Mouse (Mus musculus): Measurements from ENCODE around the gene Grip1. TPM values are rescaled to one million over a fixed set of nuclear protein-coding genes. Genes with fewer than 3 reads are reported as not detected.

Grip1 gene
- polyA plus RNA-seq, 1 experiment from 2014 or later = 16.2 TPM

DNA sequence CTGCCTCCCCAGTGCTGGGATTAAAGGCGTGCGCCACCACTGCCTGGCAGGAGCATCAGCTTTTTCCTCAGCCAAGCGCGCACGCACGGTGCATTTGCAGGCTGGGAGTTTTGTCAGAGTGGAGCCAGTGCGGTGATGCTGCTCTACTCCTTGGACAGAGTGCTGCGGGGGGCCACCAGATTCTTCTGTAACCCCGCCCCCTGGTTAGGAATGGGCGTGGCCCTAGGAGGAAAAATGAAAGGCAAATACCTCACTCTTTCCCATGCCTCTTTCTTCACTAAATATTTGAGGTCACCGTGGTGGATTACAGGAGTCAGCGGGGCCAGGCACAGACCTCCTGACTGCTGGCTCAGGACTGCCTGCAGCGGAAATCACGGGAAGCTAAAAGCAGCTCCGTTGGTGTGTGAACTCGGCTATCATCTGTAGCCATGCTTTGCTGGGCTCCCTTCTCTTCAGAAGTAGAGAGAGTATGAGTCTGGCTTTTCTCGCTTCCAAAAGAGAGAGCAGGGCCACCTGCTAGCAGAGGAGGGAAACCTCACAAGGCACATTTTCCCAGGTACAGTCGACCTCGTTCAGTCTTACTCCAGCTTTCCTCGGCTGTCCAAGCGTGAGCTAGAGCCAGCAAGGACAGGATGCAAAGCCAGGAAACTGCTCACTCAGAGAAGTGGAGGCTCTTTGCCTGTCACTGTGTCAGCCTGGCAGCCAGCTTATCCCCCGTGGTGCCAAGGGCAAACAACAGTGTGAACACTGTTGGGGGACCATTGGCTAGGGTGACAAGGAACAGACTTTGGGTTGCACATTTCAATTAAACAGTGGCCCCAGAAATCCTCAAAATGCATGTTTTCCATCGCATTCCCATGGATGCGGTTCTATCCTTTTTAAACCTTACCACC, 607.9 kb downstream of the Grip1 start:
- ATAC-seq (ENCODE audit: insufficient read depth, low FRiP score, low TSS enrichment) = no peak
- H3K27ac ChIP-seq (ENCODE audit: low read depth, low read length) = no peak overlapping the region
- 83% methylated on average over 24 of the region's 24 CpGs for WGBS
- H3K4me1 ChIP-seq (ENCODE audit: control insufficient read depth, insufficient read depth, low read length) = no peaks in the 10 kb centered on the region
- no peaks in the 10 kb centered on the region for H3K9me3 ChIP-seq (ENCODE audit: control insufficient read depth, low read length)
- H3K4me3 ChIP-seq (ENCODE audit: low read depth, low read length) = no peak overlapping the region
- no peak overlapping the region for H3K4me2 ChIP-seq (ENCODE audit: low read depth)
- no peak overlapping the region for H3K9ac ChIP-seq (ENCODE audit: low read length)
- H3K27me3 ChIP-seq (ENCODE audit: control insufficient read depth, insufficient read depth, low read length) = no peaks in the 10 kb centered on the region
- H3K36me3 ChIP-seq (ENCODE audit: control insufficient read depth, insufficient read depth, low read length) = no peaks in the 10 kb centered on the region
- no peak for DNase-seq (ENCODE audit: low spot score)

- ATAC-seq (ENCODE audit: insufficient read depth, low FRiP score, low TSS enrichment) (no peak), DNase-seq (ENCODE audit: low spot score) (peak; percentile 34)
- H3K9me3 ChIP-seq (ENCODE audit: control insufficient read depth, low read length) = no peaks in the 10 kb centered on the region
- H3K27ac ChIP-seq (ENCODE audit: low read depth, low read length) = no peak overlapping the region
- no peak overlapping the region for H3K9ac ChIP-seq (ENCODE audit: low read length)
- 31% methylated on average over 5 of the region's 5 CpGs for WGBS
- no peaks in the 10 kb centered on the region for H3K36me3 ChIP-seq (ENCODE audit: control insufficient read depth, insufficient read depth, low read length)
- no peaks in the 10 kb centered on the region for H3K4me1 ChIP-seq (ENCODE audit: control insufficient read depth, insufficient read depth, low read length)
- H3K27me3 ChIP-seq (ENCODE audit: control insufficient read depth, insufficient read depth, low read length) = no peaks in the 10 kb centered on the region
- H3K4me3 ChIP-seq (ENCODE audit: low read depth, low read length) = no peak overlapping the region
- H3K4me2 ChIP-seq (ENCODE audit: low read depth) = no peak overlapping the region
Measured at GRCm38 (mm10) chr10:120064424-120064823, 610.8 kb downstream of the Grip1 start.

DNA sequence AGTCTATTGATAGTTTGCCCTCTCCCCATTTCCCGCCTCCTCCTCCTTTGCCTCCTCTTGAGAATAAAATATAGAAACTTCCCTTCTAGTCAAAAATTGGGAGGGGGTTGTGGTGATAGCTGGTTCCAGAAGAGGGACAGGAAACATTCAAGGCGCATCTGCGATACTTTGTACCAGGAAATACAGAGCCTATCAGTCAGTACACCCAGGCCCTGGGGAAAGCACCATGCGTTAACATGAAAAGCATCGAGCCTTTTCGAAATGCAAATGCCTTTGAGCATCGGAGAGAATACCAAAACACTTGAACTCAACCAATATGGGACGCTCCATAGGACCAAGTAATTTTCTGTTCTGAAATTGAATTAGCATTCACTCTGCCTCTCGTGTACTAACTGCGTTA, 612.7 kb downstream of the Grip1 start:
- no peaks in the 10 kb centered on the region for H3K36me3 ChIP-seq (ENCODE audit: control insufficient read depth, insufficient read depth, low read length)
- no peak overlapping the region for H3K27ac ChIP-seq (ENCODE audit: low read depth, low read length)
- H3K4me2 ChIP-seq (ENCODE audit: low read depth) = no peak overlapping the region
- no peaks in the 10 kb centered on the region for H3K27me3 ChIP-seq (ENCODE audit: control insufficient read depth, insufficient read depth, low read length)
- H3K4me1 ChIP-seq (ENCODE audit: control insufficient read depth, insufficient read depth, low read length) = no peaks in the 10 kb centered on the region
- no peak for ATAC-seq (ENCODE audit: insufficient read depth, low FRiP score, low TSS enrichment)
- no peak for DNase-seq (ENCODE audit: low spot score)
- no peak overlapping the region for H3K9ac ChIP-seq (ENCODE audit: low read length)
- H3K4me3 ChIP-seq (ENCODE audit: low read depth, low read length) = no peak overlapping the region
- H3K9me3 ChIP-seq (ENCODE audit: control insufficient read depth, low read length) = no peaks in the 10 kb centered on the region
- 93% methylated on average over 10 of the region's 10 CpGs for WGBS

- no peaks in the 10 kb centered on the region for H3K4me1 ChIP-seq (ENCODE audit: control insufficient read depth, insufficient read depth, low read length)
- no peak overlapping the region for H3K27ac ChIP-seq (ENCODE audit: low read depth, low read length)
- H3K36me3 ChIP-seq (ENCODE audit: control insufficient read depth, insufficient read depth, low read length) = no peaks in the 10 kb centered on the region; the same call in 1 of the 2 replicates
- H3K4me2 ChIP-seq (ENCODE audit: low read depth) = no peak overlapping the region
- H3K27me3 ChIP-seq (ENCODE audit: control insufficient read depth, insufficient read depth, low read length) = no peaks in the 10 kb centered on the region
- no peak overlapping the region for H3K9ac ChIP-seq (ENCODE audit: low read length)
- DNase-seq (ENCODE audit: low spot score) (no peak), ATAC-seq (ENCODE audit: insufficient read depth, low FRiP score, low TSS enrichment) (no peak)
- no peak overlapping the region for H3K4me3 ChIP-seq (ENCODE audit: low read depth, low read length)
- WGBS = 78% methylated on average over 3 of the region's 3 CpGs
- no peaks in the 10 kb centered on the region for H3K9me3 ChIP-seq (ENCODE audit: control insufficient read depth, low read length)
Measured at GRCm38 (mm10) chr10:120077850-120078249, 624.2 kb downstream of the Grip1 start.

DNA sequence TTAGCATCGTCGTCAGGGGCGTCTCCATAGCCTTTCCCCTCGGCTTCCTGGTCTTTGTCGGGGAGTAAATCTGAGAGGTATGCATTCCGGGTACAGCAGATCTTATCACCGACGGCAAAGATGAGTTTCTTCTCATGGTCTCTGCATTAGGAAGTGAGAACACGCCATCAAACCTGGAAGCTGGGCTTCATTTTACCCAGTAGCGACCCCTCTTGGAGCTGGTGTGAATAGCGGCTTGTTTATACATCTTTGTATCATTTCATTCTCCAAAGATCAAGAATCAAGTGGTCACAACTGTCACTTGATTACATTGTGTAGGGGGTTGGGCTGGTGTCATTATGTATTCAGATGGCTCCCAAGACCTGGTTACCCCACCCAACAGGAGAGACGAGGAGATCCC, 638.9 kb downstream of the Grip1 start:
- H3K9me3 ChIP-seq (ENCODE audit: control insufficient read depth, low read length) = no peaks in the 10 kb centered on the region
- no peak overlapping the region for H3K4me3 ChIP-seq (ENCODE audit: low read depth, low read length)
- no peak overlapping the region for H3K27ac ChIP-seq (ENCODE audit: low read depth, low read length)
- WGBS = 91% methylated on average over 12 of the region's 12 CpGs
- ATAC-seq (ENCODE audit: insufficient read depth, low FRiP score, low TSS enrichment) = no peak
- no peak overlapping the region for H3K4me2 ChIP-seq (ENCODE audit: low read depth)
- no peak for DNase-seq (ENCODE audit: low spot score)
- no peaks in the 10 kb centered on the region for H3K27me3 ChIP-seq (ENCODE audit: control insufficient read depth, insufficient read depth, low read length)
- H3K36me3 ChIP-seq (ENCODE audit: control insufficient read depth, insufficient read depth, low read length) = no peaks in the 10 kb centered on the region
- H3K9ac ChIP-seq (ENCODE audit: low read length) = no peak overlapping the region
- H3K4me1 ChIP-seq (ENCODE audit: control insufficient read depth, insufficient read depth, low read length) = no peaks in the 10 kb centered on the region

- no peak for ATAC-seq (ENCODE audit: insufficient read depth, low FRiP score, low TSS enrichment)
- no peak overlapping the region for H3K4me2 ChIP-seq (ENCODE audit: low read depth)
- H3K27ac ChIP-seq (ENCODE audit: low read depth, low read length) = no peak overlapping the region
- no peaks in the 10 kb centered on the region for H3K4me1 ChIP-seq (ENCODE audit: control insufficient read depth, insufficient read depth, low read length)
- DNase-seq (ENCODE audit: low spot score) = no peak
- WGBS = 92% methylated on average over 9 of the region's 9 CpGs
- no peaks in the 10 kb centered on the region for H3K27me3 ChIP-seq (ENCODE audit: control insufficient read depth, insufficient read depth, low read length)
- no peaks in the 10 kb centered on the region for H3K9me3 ChIP-seq (ENCODE audit: control insufficient read depth, low read length)
- no peak overlapping the region for H3K9ac ChIP-seq (ENCODE audit: low read length)
- H3K4me3 ChIP-seq (ENCODE audit: low read depth, low read length) = no peak overlapping the region
- H3K36me3 ChIP-seq (ENCODE audit: control insufficient read depth, insufficient read depth, low read length) = no peaks in the 10 kb centered on the region
Measured at GRCm38 (mm10) chr10:120095136-120095535, 641.5 kb downstream of the Grip1 start.

DNA sequence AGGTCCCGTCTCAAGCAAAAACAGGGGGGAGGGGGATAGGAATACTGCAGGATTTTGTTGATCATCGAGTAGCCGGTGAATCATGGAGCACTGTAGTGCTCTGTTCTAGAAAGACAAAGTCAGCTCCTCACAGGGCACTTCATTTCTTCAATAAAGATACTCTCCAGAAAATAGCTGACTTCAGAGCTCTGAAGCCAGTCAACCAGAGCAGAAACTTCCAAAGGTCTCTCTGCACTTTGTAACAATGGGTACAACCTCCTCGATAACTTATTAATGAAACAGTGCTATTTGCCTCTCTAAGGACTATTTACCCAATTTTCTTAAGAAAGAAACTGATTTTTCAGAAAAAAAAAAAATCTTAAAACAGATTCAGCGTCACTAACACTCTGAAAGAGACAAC, 642.1 kb downstream of the Grip1 start:
- DNase-seq (ENCODE audit: low spot score) (no peak), ATAC-seq (ENCODE audit: insufficient read depth, low FRiP score, low TSS enrichment) (no peak)
- no peaks in the 10 kb centered on the region for H3K27me3 ChIP-seq (ENCODE audit: control insufficient read depth, insufficient read depth, low read length)
- H3K36me3 ChIP-seq (ENCODE audit: control insufficient read depth, insufficient read depth, low read length) = no peaks in the 10 kb centered on the region
- H3K27ac ChIP-seq (ENCODE audit: low read depth, low read length) = no peak overlapping the region
- no peaks in the 10 kb centered on the region for H3K4me1 ChIP-seq (ENCODE audit: control insufficient read depth, insufficient read depth, low read length)
- no peaks in the 10 kb centered on the region for H3K9me3 ChIP-seq (ENCODE audit: control insufficient read depth, low read length)
- WGBS = 90% methylated on average over 5 of the region's 5 CpGs
- H3K4me3 ChIP-seq (ENCODE audit: low read depth, low read length) = no peak overlapping the region
- no peak overlapping the region for H3K4me2 ChIP-seq (ENCODE audit: low read depth)
- H3K9ac ChIP-seq (ENCODE audit: low read length) = no peak overlapping the region

- Histone ChIP-seq H3K4me1 (ENCODE audit: control insufficient read depth, insufficient read depth, low read length) (no peaks in the 10 kb centered on the region), H3K4me2 (ENCODE audit: low read depth) (no peak overlapping the region)
- ATAC-seq (ENCODE audit: insufficient read depth, low FRiP score, low TSS enrichment) = no peak
Measured at GRCm38 (mm10) chr10:120097564-120097963, 643.9 kb downstream of the Grip1 start.

GRCm38 (mm10) chr10:120100806-120101205, 647.2 kb downstream of the Grip1 start:
- no peak overlapping the region for H3K4me3 ChIP-seq (ENCODE audit: low read depth, low read length)
- ATAC-seq (ENCODE audit: insufficient read depth, low FRiP score, low TSS enrichment) (no peak), DNase-seq (ENCODE audit: low spot score) (no peak)
- no peaks in the 10 kb centered on the region for H3K9me3 ChIP-seq (ENCODE audit: control insufficient read depth, low read length)
- 97% methylated on average over 1 of the region's 1 CpGs for WGBS
- H3K27ac ChIP-seq (ENCODE audit: low read depth, low read length) = no peak overlapping the region
- H3K4me1 ChIP-seq (ENCODE audit: control insufficient read depth, insufficient read depth, low read length) = no peaks in the 10 kb centered on the region
- H3K9ac ChIP-seq (ENCODE audit: low read length) = no peak overlapping the region
- 0 out of 2 replicates have a peak, but pooled peaks cover 2% of the 10 kb centered on the region for H3K36me3 ChIP-seq (ENCODE audit: control insufficient read depth, insufficient read depth, low read length)
- no peak overlapping the region for H3K4me2 ChIP-seq (ENCODE audit: low read depth)
- H3K27me3 ChIP-seq (ENCODE audit: control insufficient read depth, insufficient read depth, low read length) = no peaks in the 10 kb centered on the region

More at GRCm38 (mm10) chr10:120097564-120097963, 643.9 kb downstream of the Grip1 start:
- no peak for DNase-seq (ENCODE audit: low spot score)
- no peaks in the 10 kb centered on the region for H3K36me3 ChIP-seq (ENCODE audit: control insufficient read depth, insufficient read depth, low read length)
- no peak overlapping the region for H3K9ac ChIP-seq (ENCODE audit: low read length)
- H3K9me3 ChIP-seq (ENCODE audit: control insufficient read depth, low read length) = no peaks in the 10 kb centered on the region
- H3K4me3 ChIP-seq (ENCODE audit: low read depth, low read length) = no peak overlapping the region
- no peak overlapping the region for H3K27ac ChIP-seq (ENCODE audit: low read depth, low read length)
- WGBS = 86% methylated on average over 5 of the region's 5 CpGs
- H3K27me3 ChIP-seq (ENCODE audit: control insufficient read depth, insufficient read depth, low read length) = no peaks in the 10 kb centered on the region

All from neural tube, embryonic 11.5 days (tissue).